Mouse (Mus musculus) liver, adult 2 months (tissue): ENCODE results near the gene Pif1.

Experiments
- CTCF ChIP-seq: fragments of 200-500 bp; IDR thresholded peaks from 2 replicates; pipeline ENCODE4 v1.5.1; 2011; ENCODE audit warnings: low read depth, low read length, control low read depth
- POLR2A ChIP-seq: fragments of 200-500 bp; IDR thresholded peaks from 2 replicates; pipeline ENCODE4 v1.6.1; 2011; ENCODE audit warnings: low read length, control low read depth; ENCODE audit not compliant: insufficient read depth; ENCODE audit errors: extremely low read depth

GRCm38 (mm10) chr9:65603401-65604102 is 16.6 kb downstream of the Pif1 start:
- TF ChIP-seq POLR2A (no peak), CTCF (peak; percentile 56)
